Mouse (Mus musculus): Measurements from ENCODE around the gene Nup93.

- TF ChIP-seq CTCF (IDR thresholded peaks at IDR 0.05; ENCODE audit: borderline replicate concordance, insufficient read depth, low read depth, low read length) (no peak), POLR2A (IDR thresholded peaks at IDR 0.05; ENCODE audit: borderline replicate concordance, insufficient read depth, low read length) (no peak)
These were observed 21.4 kb upstream of the Nup93 start for GRCm38 (mm10) chr8:94192926-94193325.

Data from cerebellum, adult 2 months (tissue).